Mouse (Mus musculus): ENCODE results near the gene Macf1.
"Not testable (repeated sequence)": the region's sequence is repeated elsewhere in the genome, so short reads cannot be mapped to it uniquely, and the experiment has no call there.

Macf1 gene

GRCm38 (mm10) chr4:123447251-123447650 lies 236.9 kb downstream of the Macf1 start:
- no peak for DNase-seq (ENCODE audit: low spot score)

GRCm38 (mm10) chr4:123446754-123447153 lies 237.4 kb downstream of the Macf1 start:
- DNase-seq (ENCODE audit: low spot score) = no peak

GRCm38 (mm10) chr4:123446221-123446620 lies 237.9 kb downstream of the Macf1 start:
- DNase-seq (ENCODE audit: low spot score) = not testable (repeated sequence)

GRCm38 (mm10) chr4:123438414-123438813 lies 245.7 kb downstream of the Macf1 start:
- DNase-seq (ENCODE audit: low spot score) = no peak

- DNase-seq (ENCODE audit: low spot score) = no peak
Measured at GRCm38 (mm10) chr4:123433171-123433570, 251.0 kb downstream of the Macf1 start.

- DNase-seq (ENCODE audit: low spot score) = no peak
Measured at GRCm38 (mm10) chr4:123431936-123432335, 252.2 kb downstream of the Macf1 start.

GRCm38 (mm10) chr4:123427900-123428684 lies 256.1 kb downstream of the Macf1 start:
- no peak for DNase-seq (ENCODE audit: low spot score)

- no peak for DNase-seq (ENCODE audit: low spot score)
Measured at GRCm38 (mm10) chr4:123427271-123427899, 256.8 kb downstream of the Macf1 start.

- no peak for DNase-seq (ENCODE audit: low spot score)
Measured at GRCm38 (mm10) chr4:123426429-123427080, 257.6 kb downstream of the Macf1 start.

GRCm38 (mm10) chr4:123425672-123426272 lies 258.4 kb downstream of the Macf1 start:
- DNase-seq (ENCODE audit: low spot score) = no peak

- no peak for DNase-seq (ENCODE audit: low spot score)
Measured at GRCm38 (mm10) chr4:123424050-123424449, 260.1 kb downstream of the Macf1 start.

GRCm38 (mm10) chr4:123422828-123423227 lies 261.3 kb downstream of the Macf1 start:
- DNase-seq (ENCODE audit: low spot score) = no peak

GRCm38 (mm10) chr4:123418032-123418431 lies 266.1 kb downstream of the Macf1 start:
- no peak for DNase-seq (ENCODE audit: low spot score)

GRCm38 (mm10) chr4:123417478-123417877 lies 266.7 kb downstream of the Macf1 start:
- no peak for DNase-seq (ENCODE audit: low spot score)

- no peak for DNase-seq (ENCODE audit: low spot score)
Measured at GRCm38 (mm10) chr4:123416829-123417228, 267.3 kb downstream of the Macf1 start.

- no peak for DNase-seq (ENCODE audit: low spot score)
Measured at GRCm38 (mm10) chr4:123415566-123415965, 268.6 kb downstream of the Macf1 start.

GRCm38 (mm10) chr4:123413876-123414275 lies 270.3 kb downstream of the Macf1 start:
- DNase-seq (ENCODE audit: low spot score) = no peak

GRCm38 (mm10) chr4:123412981-123413380 lies 271.2 kb downstream of the Macf1 start:
- no peak for DNase-seq (ENCODE audit: low spot score)

GRCm38 (mm10) chr4:123412528-123412878 lies 271.7 kb downstream of the Macf1 start:
- no peak for DNase-seq (ENCODE audit: low spot score)

GRCm38 (mm10) chr4:123411732-123412527 lies 272.2 kb downstream of the Macf1 start:
- peak; percentile 75 for DNase-seq (ENCODE audit: low spot score)

GRCm38 (mm10) chr4:123411006-123411731 lies 273.0 kb downstream of the Macf1 start:
- peak; percentile 45 for DNase-seq (ENCODE audit: low spot score)
